Mouse (Mus musculus): ENCODE results near the gene Spred2. TPM values are rescaled to one million over a fixed set of nuclear protein-coding genes. Genes with fewer than 3 reads are reported as not detected.

Spred2 gene
- polyA plus RNA-seq, 1 experiment from 2014 or later = 7.0 TPM

DNA sequence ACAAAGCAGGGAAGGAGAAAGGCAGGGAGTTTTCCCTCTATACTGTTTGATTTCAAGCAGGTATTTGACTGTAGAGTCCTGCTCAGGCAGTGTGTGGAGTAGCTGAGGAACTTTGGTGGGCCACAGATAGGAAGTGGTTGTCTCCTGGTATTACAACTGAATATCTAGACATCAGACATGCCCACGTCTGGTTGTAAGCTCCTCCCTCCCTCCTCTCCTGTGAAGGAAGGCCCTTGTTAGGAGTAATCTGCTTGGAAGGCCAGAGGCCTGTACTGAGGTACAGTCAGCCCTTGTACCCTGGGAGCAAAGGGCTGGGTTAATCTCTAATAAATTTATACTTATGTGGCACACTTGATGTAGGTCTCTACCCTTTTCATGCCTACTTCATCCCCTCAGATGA is 69.6 kb downstream of the Spred2 start:
- WGBS = 32% methylated on average over 1 of the region's 1 CpGs
- Histone ChIP-seq H3K9ac (no peak overlapping the region), H3K27ac (ENCODE audit: low read depth) (no peak overlapping the region), H3K4me2 (no peak overlapping the region), H3K4me3 (ENCODE audit: low read depth, low read length) (no peak overlapping the region), H3K9me3 (ENCODE audit: low read depth, low read length) (no peaks in the 10 kb centered on the region), H3K27me3 (ENCODE audit: insufficient read depth, low read length) (no peaks in the 10 kb centered on the region), H3K4me1 (ENCODE audit: insufficient read depth) (peaks cover 23% of the 10 kb centered on the region), H3K36me3 (ENCODE audit: insufficient read depth) (0 out of 2 replicates have a peak, but pooled peaks cover 4% of the 10 kb centered on the region)
- ATAC-seq (ENCODE audit: insufficient read depth) = no peak
- no peak for DNase-seq
- no peak for TF ChIP-seq CTCF (IDR thresholded peaks at IDR 0.05; ENCODE audit: low read depth)

DNA sequence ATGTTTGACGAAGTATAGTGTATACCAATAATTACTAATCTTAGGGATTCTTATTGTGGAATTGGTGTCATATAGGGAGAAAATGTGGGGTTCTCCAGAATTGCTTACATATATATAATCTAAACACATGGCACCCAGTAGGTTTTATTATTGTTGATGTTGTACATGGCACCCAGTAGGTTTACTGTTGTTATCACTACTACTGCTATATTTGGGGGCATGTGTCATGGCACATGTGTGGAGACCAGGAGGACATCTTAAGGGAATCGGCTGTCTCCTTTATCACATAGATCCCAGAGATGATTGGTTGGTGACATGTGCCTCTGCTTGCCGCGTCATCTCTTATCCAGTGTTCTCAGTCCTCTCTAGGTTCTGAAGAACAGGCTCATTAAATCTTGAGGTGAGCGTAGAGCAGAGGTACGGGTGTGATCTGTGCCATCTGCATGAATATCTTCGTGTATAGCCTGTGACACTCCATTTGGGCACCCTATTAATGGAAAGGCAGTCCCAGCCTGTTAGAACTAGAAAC is 70.2 kb downstream of the Spred2 start:
- Histone ChIP-seq H3K27me3 (ENCODE audit: insufficient read depth, low read length) (no peaks in the 10 kb centered on the region), H3K4me1 (ENCODE audit: insufficient read depth) (peaks cover 23% of the 10 kb centered on the region), H3K9me3 (ENCODE audit: low read depth, low read length) (no peaks in the 10 kb centered on the region), H3K9ac (no peak overlapping the region), H3K36me3 (ENCODE audit: insufficient read depth) (0 out of 2 replicates have a peak, but pooled peaks cover 4% of the 10 kb centered on the region), H3K27ac (ENCODE audit: low read depth) (no peak overlapping the region), H3K4me2 (no peak overlapping the region), H3K4me3 (ENCODE audit: low read depth, low read length) (no peak overlapping the region)
- DNase-seq (no peak), ATAC-seq (ENCODE audit: insufficient read depth) (no peak)
- no peak for TF ChIP-seq CTCF (IDR thresholded peaks at IDR 0.05; ENCODE audit: low read depth)
- WGBS = 87% methylated on average over 7 of the region's 7 CpGs

DNA sequence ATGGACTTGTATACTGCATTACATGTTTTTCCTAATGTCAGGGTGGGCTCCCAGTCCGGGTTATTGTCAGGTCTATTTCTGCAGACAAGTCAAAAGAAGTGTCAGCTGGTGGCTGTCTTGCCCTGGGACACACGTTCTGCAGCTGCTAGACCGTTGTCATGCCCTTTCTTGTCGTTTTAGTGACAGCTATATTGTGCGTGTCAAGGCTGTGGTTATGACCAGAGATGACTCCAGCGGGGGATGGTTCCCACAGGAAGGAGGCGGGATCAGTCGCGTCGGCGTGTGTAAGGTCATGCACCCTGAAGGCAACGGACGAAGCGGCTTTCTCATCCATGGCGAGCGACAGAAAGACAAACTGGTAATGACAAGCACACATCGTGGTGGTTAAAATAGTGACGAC is 73.8 kb downstream of the Spred2 start:
- H3K27me3 ChIP-seq (ENCODE audit: insufficient read depth, low read length) = no peaks in the 10 kb centered on the region
- no peak overlapping the region for H3K4me2 ChIP-seq
- TF ChIP-seq CTCF (IDR thresholded peaks at IDR 0.05; ENCODE audit: low read depth) = no peak
- H3K27ac ChIP-seq (ENCODE audit: low read depth) = no peak overlapping the region
- ATAC-seq (ENCODE audit: insufficient read depth) = peak; percentile 49
- no peak overlapping the region for H3K9ac ChIP-seq
- H3K9me3 ChIP-seq (ENCODE audit: low read depth, low read length) = no peaks in the 10 kb centered on the region
- H3K4me1 ChIP-seq (ENCODE audit: insufficient read depth) = peaks cover 4% of the 10 kb centered on the region; the same call in 1 of the 2 replicates
- H3K4me3 ChIP-seq (ENCODE audit: low read depth, low read length) = no peak overlapping the region
- DNase-seq = peak; percentile 61
- 34% methylated on average over 18 of the region's 18 CpGs for WGBS
- 0 out of 2 replicates have a peak, but pooled peaks cover 12% of the 10 kb centered on the region for H3K36me3 ChIP-seq (ENCODE audit: insufficient read depth)

DNA sequence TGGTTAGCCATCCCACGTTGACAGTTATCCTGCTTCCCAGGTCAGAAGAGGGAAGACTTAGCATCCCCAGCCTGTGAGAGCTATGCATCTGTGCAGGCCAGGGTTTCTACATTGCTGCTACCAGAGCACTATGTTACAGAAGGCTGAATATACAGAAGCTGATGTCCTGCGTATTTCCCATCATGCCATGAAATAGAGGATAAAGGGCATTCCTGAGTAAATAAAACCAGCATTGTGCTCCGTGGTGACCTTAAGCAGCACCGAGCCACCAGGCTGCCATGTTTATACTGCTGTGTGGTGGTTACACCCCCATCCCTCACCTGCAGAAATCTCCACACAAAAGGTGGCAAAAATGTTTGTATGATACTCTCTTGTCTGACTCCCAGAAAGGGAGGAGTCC is 78.7 kb downstream of the Spred2 start:
- peaks cover 25% of the 10 kb centered on the region; the same call in 1 of the 2 replicates for H3K36me3 ChIP-seq (ENCODE audit: insufficient read depth)

DNA sequence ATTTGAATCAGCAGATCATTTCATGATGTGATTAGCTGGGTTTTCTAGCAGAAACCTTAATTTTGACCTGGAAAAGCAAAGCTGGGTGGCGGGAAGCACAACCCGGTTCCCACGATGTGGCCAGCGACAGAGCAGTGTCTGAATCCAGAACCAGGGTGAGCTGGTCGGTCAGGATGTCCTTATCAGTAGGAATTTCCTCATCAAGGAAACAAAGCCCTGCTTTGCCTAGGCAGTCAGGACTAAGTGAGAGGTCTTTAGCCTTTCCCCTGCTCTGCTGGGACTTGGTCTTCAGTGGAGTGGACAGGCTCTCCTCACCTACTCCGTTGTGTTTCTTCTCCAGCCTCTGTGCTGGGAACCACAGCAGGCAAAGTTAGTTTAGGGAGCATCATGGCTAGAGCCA is 83.5 kb downstream of the Spred2 start:
- no peak overlapping the region for H3K4me3 ChIP-seq (ENCODE audit: low read depth, low read length)
- no peak overlapping the region for H3K9ac ChIP-seq
- peaks cover 29% of the 10 kb centered on the region for H3K36me3 ChIP-seq (ENCODE audit: insufficient read depth)
- no peak overlapping the region for H3K4me2 ChIP-seq
- no peak for TF ChIP-seq CTCF (IDR thresholded peaks at IDR 0.05; ENCODE audit: low read depth)
- ATAC-seq (ENCODE audit: insufficient read depth) (no peak), DNase-seq (no peak)
- H3K27ac ChIP-seq (ENCODE audit: low read depth) = no peak overlapping the region
- H3K9me3 ChIP-seq (ENCODE audit: low read depth, low read length) = no peaks in the 10 kb centered on the region
- 0 out of 2 replicates have a peak, but pooled peaks cover 2% of the 10 kb centered on the region for H3K4me1 ChIP-seq (ENCODE audit: insufficient read depth)
- no peaks in the 10 kb centered on the region for H3K27me3 ChIP-seq (ENCODE audit: insufficient read depth, low read length)
- WGBS = 67% methylated on average over 6 of the region's 6 CpGs

More for the DNA sequence above, 78.7 kb downstream of the Spred2 start:
- Histone ChIP-seq H3K27ac (ENCODE audit: low read depth) (no peak overlapping the region), H3K4me2 (no peak overlapping the region), H3K4me1 (ENCODE audit: insufficient read depth) (peaks cover 4% of the 10 kb centered on the region; the same call in 1 of the 2 replicates), H3K9ac (no peak overlapping the region), H3K9me3 (ENCODE audit: low read depth, low read length) (no peaks in the 10 kb centered on the region), H3K27me3 (ENCODE audit: insufficient read depth, low read length) (no peaks in the 10 kb centered on the region), H3K4me3 (ENCODE audit: low read depth, low read length) (no peak overlapping the region)
- no peak for TF ChIP-seq CTCF (IDR thresholded peaks at IDR 0.05; ENCODE audit: low read depth)
- no peak for ATAC-seq (ENCODE audit: insufficient read depth)
- 78% methylated on average over 4 of the region's 4 CpGs for WGBS
- no peak for DNase-seq

DNA sequence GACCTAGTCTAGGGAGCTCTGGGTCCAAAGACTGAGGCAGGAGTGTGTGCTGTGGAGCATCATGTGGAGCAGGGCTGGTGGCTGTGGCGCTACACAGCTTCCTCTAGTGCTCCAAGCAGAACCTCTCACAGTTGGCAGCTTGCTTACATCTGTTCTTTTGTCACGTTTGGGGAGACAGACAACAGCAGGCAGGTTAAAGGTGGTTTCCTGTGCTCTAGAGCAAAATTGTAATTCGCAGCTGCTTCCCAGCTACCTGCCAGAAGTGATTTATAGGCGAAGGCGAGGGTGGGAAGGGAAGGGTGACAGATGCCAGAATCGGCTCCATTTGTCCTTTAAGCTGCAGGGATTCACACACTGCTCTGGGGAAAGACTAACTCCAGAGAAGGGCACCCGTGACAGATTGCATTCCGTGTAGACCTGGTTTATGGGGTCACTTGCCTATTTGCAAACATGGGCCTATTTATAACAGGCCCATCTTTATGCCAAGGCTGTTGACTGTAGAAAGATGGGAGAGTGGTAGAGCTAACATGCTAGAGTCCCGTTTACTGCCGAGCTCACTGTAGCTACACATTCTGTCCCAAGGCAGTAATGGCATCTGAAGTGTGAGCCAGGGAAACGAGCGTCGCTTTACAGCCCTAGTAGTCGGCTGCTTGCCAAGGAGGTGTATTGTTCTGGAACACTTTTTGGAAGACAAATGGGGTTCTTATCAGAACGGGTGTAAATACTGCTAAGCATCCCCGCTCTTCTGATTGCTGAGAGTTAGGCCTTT is 87.2 kb downstream of the Spred2 start:
- Histone ChIP-seq H3K4me1 (ENCODE audit: insufficient read depth) (0 out of 2 replicates have a peak, but pooled peaks cover 2% of the 10 kb centered on the region), H3K27ac (ENCODE audit: low read depth) (no peak overlapping the region), H3K27me3 (ENCODE audit: insufficient read depth, low read length) (no peaks in the 10 kb centered on the region), H3K9me3 (ENCODE audit: low read depth, low read length) (no peaks in the 10 kb centered on the region), H3K9ac (no peak overlapping the region), H3K4me2 (no peak overlapping the region), H3K36me3 (ENCODE audit: insufficient read depth) (peaks cover 27% of the 10 kb centered on the region), H3K4me3 (ENCODE audit: low read depth, low read length) (no peak overlapping the region)
- TF ChIP-seq CTCF (IDR thresholded peaks at IDR 0.05; ENCODE audit: low read depth) = no peak
- 32% methylated on average over 16 of the region's 16 CpGs for WGBS
- no peak; the same call in 1 of the 2 replicates for ATAC-seq (ENCODE audit: insufficient read depth)
- DNase-seq = peak; percentile 27

DNA sequence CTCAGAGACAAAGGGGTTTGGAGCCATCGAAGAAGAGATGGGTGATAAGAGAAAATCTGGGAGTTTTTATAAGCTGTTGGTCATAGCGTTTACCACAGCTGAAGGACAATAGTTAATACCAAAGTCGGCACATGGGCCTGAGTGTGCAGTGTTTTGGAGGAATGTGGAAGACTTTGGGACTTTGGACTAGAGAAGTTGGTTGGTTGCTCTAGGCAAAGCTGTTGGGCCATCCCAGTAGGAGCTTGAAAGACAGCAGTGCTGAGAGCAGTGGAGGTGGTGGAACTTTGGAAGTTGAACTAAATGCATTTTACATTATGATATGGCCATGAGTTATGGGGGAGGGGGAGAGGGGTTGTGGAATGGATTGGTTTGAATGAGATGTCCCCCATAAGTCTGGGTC is 89.2 kb downstream of the Spred2 start:
- Histone ChIP-seq H3K27ac (ENCODE audit: low read depth) (no peak overlapping the region), H3K27me3 (ENCODE audit: insufficient read depth, low read length) (no peaks in the 10 kb centered on the region), H3K36me3 (ENCODE audit: insufficient read depth) (peaks cover 35% of the 10 kb centered on the region), H3K9ac (no peak overlapping the region), H3K4me2 (no peak overlapping the region), H3K4me3 (ENCODE audit: low read depth, low read length) (no peak overlapping the region), H3K4me1 (ENCODE audit: insufficient read depth) (0 out of 2 replicates have a peak, but pooled peaks cover 2% of the 10 kb centered on the region), H3K9me3 (ENCODE audit: low read depth, low read length) (no peaks in the 10 kb centered on the region; the same call in 1 of the 2 replicates)
- WGBS = 90% methylated on average over 3 of the region's 3 CpGs
- TF ChIP-seq CTCF (IDR thresholded peaks at IDR 0.05; ENCODE audit: low read depth) = no peak
- ATAC-seq (ENCODE audit: insufficient read depth) (no peak), DNase-seq (no peak)
